Mouse (Mus musculus) CH12.LX (cell line): ENCODE data around the gene Chmp4b. TPM values are rescaled to one million over a fixed set of nuclear protein-coding genes. Genes with fewer than 3 reads are reported as not detected.

Experiments used
- DNase-seq: peaks from one replicate; pipeline ENCODE4 v3.0.0-alpha.2; 2013; ENCODE audit errors: extremely low read depth
- H3K27ac ChIP-seq: 2 replicates; pipeline ENCODE4 v1.5.1; 2012; ENCODE audit warnings: low read depth, mild to moderate bottlenecking, control low read depth, moderate library complexity; ENCODE audit not compliant: insufficient read depth
- H3K27me3 ChIP-seq: replicated peaks from 2 replicates; pipeline ENCODE3; 2012; ENCODE audit warnings: inconsistent platforms
- H3K36me3 ChIP-seq, 2 experiments: replicated peaks in 1 of 2; 2 replicates each; pipeline versions ENCODE3 to v1.6.1; 2012; ENCODE audit warnings: inconsistent platforms in 1 of 2, low read length in 1 of 2, mild to moderate bottlenecking in 1 of 2, mixed read lengths in 1 of 2, moderate library complexity in 1 of 2; ENCODE audit not compliant: control insufficient read depth in 1 of 2, insufficient read depth in 1 of 2
- H3K4me1 ChIP-seq, 2 experiments: 2 replicates each; pipeline ENCODE4 v1.6.1; 2012; ENCODE audit warnings: inconsistent platforms in 1 of 2, moderate library complexity in 1 of 2; ENCODE audit not compliant: insufficient read depth in 2 of 2, control insufficient read depth in 1 of 2
- H3K4me2 ChIP-seq: 2 replicates; pipeline ENCODE4 v1.6.1; 2012; ENCODE audit warnings: low read depth, mild to moderate bottlenecking, control low read depth; ENCODE audit not compliant: poor library complexity, insufficient read depth, severe bottlenecking
- H3K4me3 ChIP-seq, 3 experiments: fragments of 150-350 bp in 1 of 3; sonication (generic) in 1 of 3; replicated peaks in 1 of 3; 2 replicates each; pipeline versions ENCODE3 to v1.5.1; 2011 to 2012; ENCODE audit warnings: low read depth in 2 of 3, low read length in 2 of 3, mild to moderate bottlenecking in 2 of 3, moderate library complexity in 2 of 3, control low read depth in 1 of 3, improper control_type of control experiment in 1 of 3, inconsistent platforms in 1 of 3, mixed read lengths in 1 of 3; ENCODE audit not compliant: poor library complexity in 1 of 3
- H3K79me2 ChIP-seq: replicated peaks from 2 replicates; pipeline ENCODE4 v1.6.1; 2012; ENCODE audit warnings: mild to moderate bottlenecking, moderate library complexity; ENCODE audit not compliant: control insufficient read depth, poor library complexity, insufficient read depth, severe bottlenecking; ENCODE audit errors: extremely low read depth
- H3K9ac ChIP-seq: 2 replicates; pipeline ENCODE4 v1.6.1; 2012; ENCODE audit warnings: low read depth, mild to moderate bottlenecking, control low read depth, moderate library complexity; ENCODE audit not compliant: insufficient read depth
- H3K9me3 ChIP-seq: replicated peaks from 2 replicates; pipeline ENCODE3; 2012; ENCODE audit warnings: low read length, inconsistent platforms, mixed read lengths
- CHD1 ChIP-seq: IDR thresholded peaks from 2 replicates; pipeline ENCODE4 v1.6.1; 2012; ENCODE audit warnings: low read depth, low read length, improper control_type of control experiment, inconsistent platforms
- CHD2 ChIP-seq: IDR thresholded peaks from 2 replicates; pipeline ENCODE4 v1.6.1; 2011; ENCODE audit warnings: low read length, improper control_type of control experiment
- CTCF ChIP-seq, 2 experiments: IDR thresholded peaks in 1 of 2; conservative IDR thresholded peaks in 1 of 2; 2 replicates each; pipeline ENCODE4 v1.5.1; 2011 to 2012; ENCODE audit warnings: low read depth in 2 of 2, low read length in 2 of 2, improper control_type of control experiment in 1 of 2, inconsistent platforms in 1 of 2, mild to moderate bottlenecking in 1 of 2, moderate library complexity in 1 of 2
- E2F4 ChIP-seq: IDR thresholded peaks from 2 replicates; pipeline ENCODE4 v1.6.1; 2011; ENCODE audit warnings: low read depth, low read length, improper control_type of control experiment; ENCODE audit not compliant: insufficient replicate concordance
- ELF1 ChIP-seq: IDR thresholded peaks from 2 replicates; pipeline ENCODE4 v1.6.1; 2014; ENCODE audit warnings: low read depth, mild to moderate bottlenecking, inconsistent platforms, low read length, improper control_type of control experiment
- EP300 ChIP-seq: IDR thresholded peaks from 2 replicates; pipeline ENCODE4 v1.6.1; 2011; ENCODE audit warnings: low read length, improper control_type of control experiment
- GABPA ChIP-seq: IDR thresholded peaks from 2 replicates; pipeline ENCODE4 v1.6.1; 2012; ENCODE audit warnings: low read depth, low read length, improper control_type of control experiment, inconsistent platforms; ENCODE audit not compliant: insufficient replicate concordance
- HCFC1 ChIP-seq: IDR thresholded peaks from 2 replicates; pipeline ENCODE4 v1.6.1; 2012; ENCODE audit warnings: low read depth, mild to moderate bottlenecking, inconsistent platforms, low read length, improper control_type of control experiment
- IRF4 ChIP-seq: IDR thresholded peaks from 2 replicates; pipeline ENCODE4 v1.6.1; 2014; ENCODE audit warnings: low read depth, mild to moderate bottlenecking, inconsistent platforms, low read length, improper control_type of control experiment
- JUND ChIP-seq: conservative IDR thresholded peaks from 2 replicates; pipeline ENCODE4 v1.6.1; 2011; ENCODE audit warnings: low read depth, low read length, improper control_type of control experiment
- KAT2A ChIP-seq: IDR thresholded peaks from 2 replicates; pipeline ENCODE4 v1.6.1; 2012; ENCODE audit warnings: low read length, improper control_type of control experiment, inconsistent platforms; ENCODE audit not compliant: insufficient replicate concordance
- MAX ChIP-seq: IDR thresholded peaks from 2 replicates; pipeline ENCODE4 v1.6.1; 2011; ENCODE audit warnings: low read length, improper control_type of control experiment
- MAZ ChIP-seq: IDR thresholded peaks from 2 replicates; pipeline ENCODE4 v1.6.1; 2012; ENCODE audit warnings: low read depth, mild to moderate bottlenecking, inconsistent platforms, low read length, improper control_type of control experiment, moderate library complexity
- MEF2A ChIP-seq: IDR thresholded peaks from 2 replicates; pipeline ENCODE4 v1.6.1; 2014; ENCODE audit warnings: low read depth, mild to moderate bottlenecking, inconsistent platforms, low read length, improper control_type of control experiment, borderline replicate concordance
- MXI1 ChIP-seq: IDR thresholded peaks from 2 replicates; pipeline ENCODE4 v1.6.1; 2011; ENCODE audit warnings: mild to moderate bottlenecking, low read depth, low read length, improper control_type of control experiment
- MYC ChIP-seq: IDR thresholded peaks from 2 replicates; pipeline ENCODE4 v1.6.1; 2011; ENCODE audit warnings: low read depth, mild to moderate bottlenecking, improper control_type of control experiment, low read length
- NELFE ChIP-seq: IDR thresholded peaks from 2 replicates; pipeline ENCODE4 v1.6.1; 2011; ENCODE audit warnings: low read depth, low read length, improper control_type of control experiment
- NRF1 ChIP-seq: IDR thresholded peaks from 2 replicates; pipeline ENCODE4 v1.6.1; 2014; ENCODE audit warnings: low read depth, mild to moderate bottlenecking, inconsistent platforms, low read length, improper control_type of control experiment, moderate library complexity
- PAX5 ChIP-seq: IDR thresholded peaks from 2 replicates; pipeline ENCODE4 v1.6.1; 2012; ENCODE audit warnings: low read length, inconsistent platforms, mixed read lengths
- POLR2A ChIP-seq: IDR thresholded peaks from 2 replicates; pipeline ENCODE4 v1.6.1; 2011; ENCODE audit warnings: low read depth, mild to moderate bottlenecking, improper control_type of control experiment, low read length
- POLR2AphosphoS2 ChIP-seq: IDR thresholded peaks from 2 replicates; pipeline ENCODE4 v1.6.1; 2011; ENCODE audit warnings: low read depth, low read length, improper control_type of control experiment
- RAD21 ChIP-seq: IDR thresholded peaks from 2 replicates; pipeline ENCODE4 v1.6.1; 2011; ENCODE audit warnings: low read depth, mild to moderate bottlenecking, low read length, improper control_type of control experiment, moderate library complexity
- RCOR1 ChIP-seq: conservative IDR thresholded peaks from 2 replicates; pipeline ENCODE4 v1.6.1; 2012; ENCODE audit warnings: low read depth, mild to moderate bottlenecking, inconsistent platforms, low read length, improper control_type of control experiment
- SIN3A ChIP-seq: IDR thresholded peaks from 2 replicates; pipeline ENCODE4 v1.6.1; 2012; ENCODE audit warnings: low read length, improper control_type of control experiment, inconsistent platforms
- SMC3 ChIP-seq: IDR thresholded peaks from 2 replicates; pipeline ENCODE4 v1.6.1; 2011; ENCODE audit warnings: low read depth, low read length, improper control_type of control experiment
- TBP ChIP-seq: conservative IDR thresholded peaks from 2 replicates; pipeline ENCODE4 v1.6.1; 2011; ENCODE audit warnings: low read depth, low read length, improper control_type of control experiment
- TCF12 ChIP-seq: IDR thresholded peaks from 2 replicates; pipeline ENCODE4 v1.6.1; 2014; ENCODE audit warnings: low read depth, mild to moderate bottlenecking, inconsistent platforms, low read length, improper control_type of control experiment
- UBTF ChIP-seq: IDR thresholded peaks from 2 replicates; pipeline ENCODE4 v1.6.1; 2012; ENCODE audit warnings: low read depth, mild to moderate bottlenecking, inconsistent platforms, low read length, improper control_type of control experiment, moderate library complexity
- USF2 ChIP-seq: conservative IDR thresholded peaks from 2 replicates; pipeline ENCODE4 v1.6.1; 2011; ENCODE audit warnings: low read depth, low read length, improper control_type of control experiment
- ZC3H11A ChIP-seq: IDR thresholded peaks from 2 replicates; pipeline ENCODE4 v1.6.1; 2012; ENCODE audit warnings: low read depth, mild to moderate bottlenecking, inconsistent platforms, low read length, improper control_type of control experiment
- ZKSCAN1 ChIP-seq: IDR thresholded peaks from 2 replicates; pipeline ENCODE4 v1.6.1; 2012; ENCODE audit warnings: low read depth, inconsistent platforms, low read length, improper control_type of control experiment, borderline replicate concordance
- ZMIZ1 ChIP-seq: IDR thresholded peaks from 2 replicates; pipeline ENCODE4 v1.6.1; 2012; ENCODE audit warnings: low read depth, mild to moderate bottlenecking, inconsistent platforms, low read length, improper control_type of control experiment
- ZNF384 ChIP-seq: IDR thresholded peaks from 2 replicates; pipeline ENCODE4 v1.6.1; 2012; ENCODE audit warnings: low read depth, low read length, improper control_type of control experiment, inconsistent platforms
- dilution Hi-C: fragments of 300-500 bp; cut with MboI; formaldehyde crosslinking; loops from 2 replicates; pipeline ENCODE4 v1.14.3; 2020; ENCODE audit warnings: low sequenced_read_pairs; ENCODE audit not compliant: extremely low pct_unique_long_range_greater_than_20kb, extremely low pct_ligation_motif_present
- in situ Hi-C: fragments of 300-500 bp; cut with MboI; formaldehyde crosslinking; loops from 3 replicates; pipeline ENCODE4 v1.14.3; 2019; ENCODE audit warnings: low sequenced_read_pairs, low pct_ligation_motif_present, low pct_unique_long_range_greater_than_20kb, mixed read lengths
- polyA plus RNA-seq: library from polyadenylated mRNA; unstranded; fragments of >175 nt; gene quantifications from 2 replicates; pipeline ENCODE4 v1.2.1, GENCODE M21; 2012; ENCODE audit warnings: low read depth; ENCODE audit not compliant: insufficient read length
- total RNA-seq, 2 experiments: library from RNA; depleted of rRNA; stranded (reverse); fragments of 300-350 nt in 1 of 2; fragments of >200 nt in 1 of 2; gene quantifications; 2 replicates each; pipeline ENCODE4 v1.2.3; 2012 to 2014

Gene Chmp4b
- total and polyA plus RNA-seq, 3 experiments: 105 to 152 (median 113) TPM

- H3K27ac ChIP-seq: peak within 1 kb of the TSS; percentile 84
- peaks cover 4 to 9% of the 10 kb centered on the region in 2 experiments for H3K4me1 ChIP-seq
- no peaks in the 10 kb centered on the region for H3K79me2 ChIP-seq
- H3K27me3 ChIP-seq: peaks cover 6% of the 10 kb centered on the region
- peak within 1 kb of the TSS; percentile 97 for H3K4me2 ChIP-seq
- DNase-seq: peak; percentile 87
- peak; percentile 83 for TF ChIP-seq UBTF
- TF ChIP-seq POLR2A: peak; percentile 77
- 0 out of 2 replicates have a peak, but pooled peaks have one; percentile 22 for TF ChIP-seq IRF4
- peak; percentile 42 for TF ChIP-seq RAD21
- no peak for TF ChIP-seq MAZ
- TF ChIP-seq SIN3A: peak; percentile 70; the same call in 1 of the 2 replicates
- peak; percentile 79 for TF ChIP-seq ELF1
- TF ChIP-seq ZMIZ1: peak; percentile 31
- TF ChIP-seq TBP: peak; percentile 39; the same call in 1 of the 2 replicates
- TF ChIP-seq E2F4: no peak
- no peak; the same call in 1 of the 2 replicates for TF ChIP-seq RCOR1
- TF ChIP-seq MEF2A: peak; percentile 71
- peak; percentile 64 for TF ChIP-seq TCF12
- no peak for TF ChIP-seq JUND
- no peak for TF ChIP-seq POLR2AphosphoS2
- TF ChIP-seq PAX5: no peak
- 0 out of 2 replicates have a peak, but pooled peaks have one; percentile 5 for TF ChIP-seq EP300
- peak in 1 of 2 experiments; percentile 90; a peak in 2 of 4 replicates for TF ChIP-seq CTCF (conservative IDR thresholded peaks at IDR 0.05 in 1 of 2, IDR thresholded peaks at IDR 0.05 in 1 of 2; ENCODE audit: low read depth in 2 of 2, low read length in 2 of 2)
- TF ChIP-seq MYC: peak; percentile 93
- TF ChIP-seq KAT2A: peak; percentile 63; the same call in 1 of the 2 replicates
- peak; percentile 71; the same call in 1 of the 2 replicates for TF ChIP-seq MAX
- TF ChIP-seq USF2: no peak
- peak; percentile 77 for TF ChIP-seq HCFC1
- no peak for TF ChIP-seq CHD1
- TF ChIP-seq MXI1: peak; percentile 26; the same call in 1 of the 2 replicates
- TF ChIP-seq NELFE: peak; percentile 87
- TF ChIP-seq NRF1: peak; percentile 66
- no peak for TF ChIP-seq ZC3H11A
- no peak for TF ChIP-seq CHD2
- TF ChIP-seq ZKSCAN1: peak; percentile 73
- no peak for TF ChIP-seq GABPA
- TF ChIP-seq ZNF384: no peak
- peak; percentile 63 for TF ChIP-seq SMC3
- peak within 1 kb of the TSS; percentile 95 for H3K9ac ChIP-seq
- no peaks in the 10 kb centered on the region for H3K36me3 ChIP-seq
- H3K9me3 ChIP-seq: no peaks in the 10 kb centered on the region
- in situ Hi-C loops: no loop called here
- peak within 1 kb of the TSS; percentile 69 to 87 (median 74) for H3K4me3 ChIP-seq
- dilution Hi-C loops: no loop called here
Measured at GRCm38 (mm10) chr2:154613118-154614115, 38.1 kb upstream of the Chmp4b start, which contains the start of the genes Zfp341 and 4930519P11Rik. TSS of gene Zfp341 (plus strand) at chr2:154613297. TSS of gene 4930519P11Rik (minus strand) at chr2:154613437.
